Mouse (Mus musculus): ENCODE measurements around the gene Ppm1l.

The Ppm1l gene

GRCm38 (mm10) chr3:69440761-69441160 lies 124.1 kb downstream of the Ppm1l start:
- DNase-seq (ENCODE audit: low spot score), result no peak

GRCm38 (mm10) chr3:69446989-69447388 lies 130.3 kb downstream of the Ppm1l start:
- DNase-seq (ENCODE audit: low spot score), result no peak

GRCm38 (mm10) chr3:69449041-69449440 lies 132.4 kb downstream of the Ppm1l start:
- no peak for DNase-seq (ENCODE audit: low spot score)

GRCm38 (mm10) chr3:69454330-69454729 lies 137.7 kb downstream of the Ppm1l start:
- no peak for DNase-seq (ENCODE audit: low spot score)

- no peak for DNase-seq (ENCODE audit: low spot score)
Measured at GRCm38 (mm10) chr3:69456071-69456470, 139.4 kb downstream of the Ppm1l start.

GRCm38 (mm10) chr3:69458756-69459155 lies 142.1 kb downstream of the Ppm1l start:
- DNase-seq (ENCODE audit: low spot score), result no peak

- DNase-seq (ENCODE audit: low spot score), result no peak
Measured at GRCm38 (mm10) chr3:69461956-69462355, 145.3 kb downstream of the Ppm1l start.

- DNase-seq (ENCODE audit: low spot score), result no peak
Measured at GRCm38 (mm10) chr3:69465751-69466150, 149.1 kb downstream of the Ppm1l start.

- DNase-seq (ENCODE audit: low spot score), result no peak
Measured at GRCm38 (mm10) chr3:69468280-69469008, 151.8 kb downstream of the Ppm1l start.

- DNase-seq (ENCODE audit: low spot score), result no peak
Measured at GRCm38 (mm10) chr3:69469463-69470141, 152.9 kb downstream of the Ppm1l start.

- no peak for DNase-seq (ENCODE audit: low spot score)
Measured at GRCm38 (mm10) chr3:69470142-69470796, 153.6 kb downstream of the Ppm1l start.

- no peak for DNase-seq (ENCODE audit: low spot score)
Measured at GRCm38 (mm10) chr3:69475850-69476450, 159.3 kb downstream of the Ppm1l start.

GRCm38 (mm10) chr3:69479937-69480336 lies 163.3 kb downstream of the Ppm1l start:
- DNase-seq (ENCODE audit: low spot score), result peak; percentile 86

- peak; percentile 83 for DNase-seq (ENCODE audit: low spot score)
Measured at GRCm38 (mm10) chr3:69481835-69482234, 165.2 kb downstream of the Ppm1l start.

- no peak for DNase-seq (ENCODE audit: low spot score)
Measured at GRCm38 (mm10) chr3:69484006-69484574, 167.4 kb downstream of the Ppm1l start.

GRCm38 (mm10) chr3:69484582-69484981 lies 167.9 kb downstream of the Ppm1l start:
- DNase-seq (ENCODE audit: low spot score), result no peak

GRCm38 (mm10) chr3:69485347-69485746 lies 168.7 kb downstream of the Ppm1l start:
- no peak for DNase-seq (ENCODE audit: low spot score)

- DNase-seq (ENCODE audit: low spot score), result peak; percentile 56
Measured at GRCm38 (mm10) chr3:69485756-69486155, 169.1 kb downstream of the Ppm1l start.

- DNase-seq (ENCODE audit: low spot score), result no peak
Measured at GRCm38 (mm10) chr3:69487471-69487870, 170.8 kb downstream of the Ppm1l start.

GRCm38 (mm10) chr3:69489669-69490068 lies 173.0 kb downstream of the Ppm1l start:
- no peak for DNase-seq (ENCODE audit: low spot score)

- DNase-seq (ENCODE audit: low spot score), result peak; percentile 26
Measured at GRCm38 (mm10) chr3:69490981-69491681, 174.5 kb downstream of the Ppm1l start.
